24 mouse cellular contexts compared by ENCODE assay signal in the genomic region with DNA sequence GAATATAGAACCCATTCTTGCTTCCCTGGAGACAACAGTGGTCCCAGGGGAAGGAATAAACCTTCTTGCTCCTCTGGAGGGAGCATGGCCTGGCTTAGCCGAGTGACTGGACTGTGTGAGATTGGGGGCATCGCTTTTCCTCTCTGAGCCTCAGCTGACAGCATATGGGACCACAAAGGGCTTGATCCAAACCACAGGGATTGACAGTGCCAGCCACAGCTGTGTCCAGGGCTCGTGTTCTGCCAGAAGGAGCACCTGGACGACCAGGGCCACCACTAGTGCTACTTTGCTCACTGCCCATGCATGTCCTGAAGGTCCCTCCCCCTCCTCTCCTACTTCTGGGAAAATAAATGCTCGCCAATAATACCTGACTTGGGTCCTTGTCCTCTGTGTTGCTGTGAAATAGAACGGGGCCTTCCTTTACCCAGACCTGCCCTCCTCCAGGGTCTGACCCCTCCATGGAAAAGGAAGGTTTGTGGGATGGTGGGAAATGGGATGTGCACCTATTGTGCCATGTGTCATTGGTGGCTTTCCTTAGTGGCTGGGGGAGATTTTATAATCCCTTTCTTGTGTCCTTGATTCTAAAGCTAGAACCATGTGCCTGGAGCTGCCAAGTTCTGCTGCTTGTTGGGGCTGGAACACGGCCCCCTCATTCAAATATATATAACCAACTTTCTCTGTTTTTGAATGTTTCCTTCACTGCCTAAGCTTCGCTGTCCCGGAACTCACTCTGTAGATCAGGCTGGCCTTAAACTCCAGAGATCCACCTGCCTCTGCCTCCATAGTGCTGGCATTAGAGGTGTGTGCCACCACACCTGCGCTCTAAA. TPM values are rescaled to one million over a fixed set of nuclear protein-coding genes. Genes with fewer than 3 reads are reported as not detected.
DNase-seq lines count a peak whose midpoint lies in the region; ATAC-seq and TF ChIP-seq lines count a peak whose summit lies in the region.
"Had no signal": no experiment of that assay in that cellular context is flagged by ENCODE, and none has a peak within 500 bp of the region (broad histone marks: within the 10 kb centered on the region; RNA-seq: fewer than 3 reads in every experiment).

No protein-coding gene starts in this region.

- H3K27ac ChIP-seq in heart, embryonic 11.5 days (ENCODE audit: low read depth, low read length), result no peak overlapping the region
- peak overlapping the region; percentile 49 for H3K27ac ChIP-seq in CH12.LX (ENCODE audit: insufficient read depth, low read depth)
- H3K27ac ChIP-seq: embryonic facial prominence, embryonic 10.5 days; embryonic facial prominence, embryonic 12.5 days; forebrain, embryonic 13.5 days; forebrain, embryonic 15.5 days had no signal

- H3K79me2 ChIP-seq in CH12.LX (replicated peaks; ENCODE audit: control insufficient read depth, extremely low read depth, insufficient read depth, poor library complexity, severe bottlenecking), result peaks cover 19% of the 10 kb centered on the region

- ATAC-seq in heart, embryonic 11.5 days (replicated peaks; ENCODE audit: insufficient number of reproducible peaks, low FRiP score, low TSS enrichment), result no peak
- ATAC-seq: CD4-positive, CD25-positive, alpha-beta regulatory T cell, adult 4 months; forebrain, embryonic 13.5 days; forebrain, embryonic 15.5 days; forebrain, postnatal 0 days had no signal

- peaks cover 3% of the 10 kb centered on the region; the same call in 1 of the 2 replicates for H3K27me3 ChIP-seq in heart, embryonic 11.5 days (ENCODE audit: control insufficient read depth, insufficient read depth, low read length)
- H3K27me3 ChIP-seq in CH12.LX (replicated peaks), result no peaks in the 10 kb centered on the region
- H3K27me3 ChIP-seq: embryonic facial prominence, embryonic 12.5 days; forebrain, embryonic 13.5 days; forebrain, embryonic 15.5 days had no signal

- H3K36me3 ChIP-seq in heart, embryonic 11.5 days (ENCODE audit: control insufficient read depth, insufficient read depth, low read length), result no peaks in the 10 kb centered on the region
- H3K36me3 ChIP-seq in CH12.LX (replicated peaks in 1 of 2; ENCODE audit: control insufficient read depth in 1 of 2, insufficient read depth in 1 of 2, low read length in 1 of 2), result peaks cover 69 to 90% of the 10 kb centered on the region in 2 experiments
- H3K36me3 ChIP-seq: embryonic facial prominence, embryonic 10.5 days; embryonic facial prominence, embryonic 12.5 days; forebrain, embryonic 15.5 days had no signal

- TF ChIP-seq RAD21 in CH12.LX (IDR thresholded peaks at IDR 0.05; ENCODE audit: low read depth, low read length), result no peak

- H3K4me3 ChIP-seq in heart, embryonic 11.5 days (ENCODE audit: low read depth, low read length), result no peak overlapping the region
- H3K4me3 ChIP-seq in CH12.LX (replicated peaks in 1 of 3; ENCODE audit: low read depth in 2 of 3, low read length in 2 of 3, poor library complexity in 1 of 3), result no peak overlapping the region
- H3K4me3 ChIP-seq: embryonic facial prominence, embryonic 10.5 days; embryonic facial prominence, embryonic 12.5 days; forebrain, embryonic 13.5 days; forebrain, embryonic 15.5 days had no signal

- WGBS in heart, embryonic 11.5 days (ENCODE audit: insufficient replicate concordance), result 73% methylated on average over 10 of the region's 10 CpGs

- no peaks in the 10 kb centered on the region for H3K4me1 ChIP-seq in heart, embryonic 11.5 days (ENCODE audit: control insufficient read depth, insufficient read depth, low read length)
- H3K4me1 ChIP-seq in CH12.LX (ENCODE audit: control insufficient read depth in 1 of 2, insufficient read depth in 2 of 2), result peaks cover 11 to 38% of the 10 kb centered on the region in 2 experiments
- H3K4me1 ChIP-seq: forebrain, embryonic 13.5 days; forebrain, embryonic 15.5 days had no signal

- TF ChIP-seq POLR2A in CH12.LX (IDR thresholded peaks at IDR 0.05; ENCODE audit: low read depth, low read length), result peak; percentile 55; the same call in 1 of the 2 replicates

- in situ Hi-C loops in CH12.LX (cut with MboI; ENCODE audit: low pct_ligation_motif_present, low pct_unique_long_range_greater_than_20kb, low sequenced_read_pairs), result no loop called here

- dilution Hi-C loops in CH12.LX (cut with MboI; ENCODE audit: extremely low pct_ligation_motif_present, extremely low pct_unique_long_range_greater_than_20kb, low sequenced_read_pairs), result no loop called here

- no peak for TF ChIP-seq EP300 in CH12.LX (IDR thresholded peaks at IDR 0.05; ENCODE audit: low read length)

- no peak overlapping the region for H3K9ac ChIP-seq in heart, embryonic 11.5 days (ENCODE audit: low read depth, low read length)
- H3K9ac ChIP-seq in CH12.LX (ENCODE audit: insufficient read depth, low read depth), result no peak overlapping the region
- H3K9ac ChIP-seq: embryonic facial prominence, embryonic 12.5 days; forebrain, embryonic 13.5 days; forebrain, embryonic 15.5 days; forebrain, postnatal 0 days had no signal

- no peak overlapping the region for H3K4me2 ChIP-seq in heart, embryonic 11.5 days
- no peak overlapping the region for H3K4me2 ChIP-seq in CH12.LX (ENCODE audit: insufficient read depth, low read depth, poor library complexity, severe bottlenecking)
- H3K4me2 ChIP-seq: embryonic facial prominence, embryonic 12.5 days; forebrain, embryonic 13.5 days; forebrain, embryonic 15.5 days had no signal

- peak; percentile 81 for DNase-seq in heart, adult 11 months
- DNase-seq in 3134 (ENCODE audit: extremely low read depth, insufficient read length, low spot score) (peak; percentile 15), CH12.LX (ENCODE audit: extremely low read depth) (no peak)
- DNase-seq in adrenal gland, adult 2 months, result no peak
- DNase-seq in right cerebral cortex, adult 2 months (ENCODE audit: low spot score in 2 of 2), result no peak
- DNase-seq: adrenal gland, adult 8-10 months; adrenal gland, postnatal 14 days; adrenal gland, postnatal 36 days; B cell, adult 2 months; cerebellum, adult 11-12 months; cerebellum, adult 2 months; cerebellum, adult 9-10 months; cerebellum, postnatal 10 days; cerebellum, postnatal 25 days; forebrain, postnatal 0 days had no signal

- H3K9me3 ChIP-seq in heart, embryonic 11.5 days (replicated peaks; ENCODE audit: control insufficient read depth, low read length), result no peaks in the 10 kb centered on the region
- peaks cover 8% of the 10 kb centered on the region for H3K9me3 ChIP-seq in CH12.LX (replicated peaks; ENCODE audit: low read length)
- H3K9me3 ChIP-seq: embryonic facial prominence, embryonic 10.5 days; embryonic facial prominence, embryonic 12.5 days; forebrain, embryonic 13.5 days; forebrain, embryonic 15.5 days had no signal

- TF ChIP-seq CTCF in CH12.LX (conservative IDR thresholded peaks at IDR 0.05 in 1 of 2, IDR thresholded peaks at IDR 0.05 in 1 of 2; ENCODE audit: low read depth in 2 of 2, low read length in 2 of 2), result no peak

TF ChIP-seq in CH12.LX, 34 proteins besides CTCF, POLR2A, EP300 and RAD21 (continues in another document):
- TF ChIP-seq TCF12 (IDR thresholded peaks at IDR 0.05; ENCODE audit: low read depth, low read length) (no peak), MAX (IDR thresholded peaks at IDR 0.05; ENCODE audit: low read length) (no peak), ETS1 (conservative IDR thresholded peaks at IDR 0.05; ENCODE audit: low read depth, low read length) (no peak), ZC3H11A (IDR thresholded peaks at IDR 0.05; ENCODE audit: low read depth, low read length) (no peak), POLR2AphosphoS2 (IDR thresholded peaks at IDR 0.05; ENCODE audit: low read depth, low read length) (peak; percentile 78), CHD2 (IDR thresholded peaks at IDR 0.05; ENCODE audit: low read length) (peak; percentile 58), MXI1 (IDR thresholded peaks at IDR 0.05; ENCODE audit: low read depth, low read length) (no peak; the same call in 1 of the 2 replicates), ZMIZ1 (IDR thresholded peaks at IDR 0.05; ENCODE audit: low read depth, low read length) (peak; percentile 70), MAZ (IDR thresholded peaks at IDR 0.05; ENCODE audit: low read depth, low read length) (no peak), UBTF (IDR thresholded peaks at IDR 0.05; ENCODE audit: low read depth, low read length) (no peak), E2F4 (IDR thresholded peaks at IDR 0.05; ENCODE audit: insufficient replicate concordance, low read depth, low read length) (no peak), SMC3 (IDR thresholded peaks at IDR 0.05; ENCODE audit: low read depth, low read length) (no peak), TBP (conservative IDR thresholded peaks at IDR 0.05; ENCODE audit: low read depth, low read length) (no peak), ZKSCAN1 (IDR thresholded peaks at IDR 0.05; ENCODE audit: borderline replicate concordance, low read depth, low read length) (no peak)

RNA-seq across cellular contexts. Expression of a gene that starts 5.8 kb away (rescaled TPM):
- not detected in 2 replicates for polyA plus RNA-seq in heart, embryonic 11.5 days (2014; fragmentation: Nextera tagmentation; extraction: Ambion mirVana)
- total RNA-seq in CH12.LX (2012; rRNA removed) (1,648 and 3,114 TPM in 2 replicates), CH12.LX (2014; rRNA removed) (1,111 and 1,396 TPM in 2 replicates)
- polyA plus RNA-seq in CH12.LX (2012; ENCODE audit: insufficient read length, low read depth), result 4,019 and 4,546 TPM in 2 replicates
- total RNA-seq in adrenal gland, adult 2 months (2021), result not detected
- 0.44 and 0.55 TPM in 2 replicates for polyA plus RNA-seq in adrenal gland, adult 2 months (2012; rRNA removed)
- total RNA-seq: adrenal gland, postnatal 36 days; forebrain, postnatal 0 days; MEL had no signal
- polyA plus RNA-seq: CD4-positive, CD25-positive, alpha-beta regulatory T cell, adult 4 months; embryonic facial prominence, embryonic 10.5 days; embryonic facial prominence, embryonic 12.5 days; embryonic facial prominence, embryonic 14.5 days; forebrain, embryonic 11.5 days; forebrain, embryonic 13.5 days; forebrain, embryonic 15.5 days had no signal

RNA-seq across cellular contexts. Expression of a gene that starts 20.6 kb away (rescaled TPM):
- polyA plus RNA-seq in heart, embryonic 11.5 days (2014; fragmentation: Nextera tagmentation; extraction: Ambion mirVana), result 8.8 and 11.2 TPM in 2 replicates
- total RNA-seq in CH12.LX (2012; rRNA removed) (2.5 and 3.7 TPM in 2 replicates), CH12.LX (2014; rRNA removed) (0.19 TPM in 1 of 2 replicates, not detected in the other)
- 4.2 and 4.6 TPM in 2 replicates for polyA plus RNA-seq in CH12.LX (2012; ENCODE audit: insufficient read length, low read depth)
- total RNA-seq in adrenal gland, adult 2 months (2021), result 10 to 100 TPM; 29.3 to 48.2 TPM
- polyA plus RNA-seq in adrenal gland, adult 2 months (2012; rRNA removed), result 116 and 153 TPM in 2 replicates
- total RNA-seq: MEL had no signal
- polyA plus RNA-seq: CD4-positive, CD25-positive, alpha-beta regulatory T cell, adult 4 months had no signal

RNA-seq across cellular contexts. Expression of a gene that starts 55.2 kb away (rescaled TPM):
- polyA plus RNA-seq in heart, embryonic 11.5 days (2014; fragmentation: Nextera tagmentation; extraction: Ambion mirVana), result not detected in 2 replicates
- total RNA-seq in CH12.LX (2012; rRNA removed) (25.9 and 29.5 TPM in 2 replicates), CH12.LX (2014; rRNA removed) (5.1 and 5.3 TPM in 2 replicates)
- 3.7 and 6.1 TPM in 2 replicates for polyA plus RNA-seq in CH12.LX (2012; ENCODE audit: insufficient read length, low read depth)
- total RNA-seq in adrenal gland, adult 2 months (2021), result 1 to 10 TPM in 1 of 2 experiments, under 1 TPM in 1; 0.49 to 1.1 TPM
- polyA plus RNA-seq in adrenal gland, adult 2 months (2012; rRNA removed), result 1.5 and 2.6 TPM in 2 replicates
- total RNA-seq: MEL had no signal

RNA-seq across cellular contexts. Expression of a gene that starts 59.0 kb away (rescaled TPM):
- polyA plus RNA-seq in heart, embryonic 11.5 days (2014; fragmentation: Nextera tagmentation; extraction: Ambion mirVana), result 0.69 TPM in 1 of 2 replicates, not detected in the other
- total RNA-seq in CH12.LX (2012; rRNA removed) (2.1 and 2.2 TPM in 2 replicates), CH12.LX (2014; rRNA removed) (2.5 and 2.6 TPM in 2 replicates)
- polyA plus RNA-seq in CH12.LX (2012; ENCODE audit: insufficient read length, low read depth), result 1.3 and 2.5 TPM in 2 replicates
- 1 to 10 TPM in 1 of 2 experiments, not detected in 1; 1.7 TPM for total RNA-seq in adrenal gland, adult 2 months (2021)
- polyA plus RNA-seq in adrenal gland, adult 2 months (2012; rRNA removed), result 0.36 TPM in 1 of 2 replicates, not detected in the other
- total RNA-seq: adrenal gland, postnatal 14 days; forebrain, postnatal 0 days; MEL had no signal
- polyA plus RNA-seq: CD4-positive, CD25-positive, alpha-beta regulatory T cell, adult 4 months; embryonic facial prominence, embryonic 10.5 days; embryonic facial prominence, embryonic 12.5 days; forebrain, embryonic 11.5 days; forebrain, embryonic 13.5 days had no signal

Comparison
In these comparisons a context has a peak if more than half of its experiments do, and no peak if none do; other contexts are left out.
1. DNase-seq: peak in heart, adult 11 months (single experiment) and 3134 (single experiment); none in CH12.LX (single experiment), adrenal gland, adult 2 months (single experiment) and right cerebral cortex, adult 2 months (0 of 2).
2. RNA of a gene that starts 5.8 kb away (polyA plus RNA-seq): 4,019 to 4,546 TPM in CH12.LX; 0.44 to 0.55 TPM in adrenal gland, adult 2 months and not detected in heart, embryonic 11.5 days; every median in the first group is over 1,000 times any median in the second.